Comparison of ENCODE assay signal across 12 mouse cellular contexts in the genomic region with DNA sequence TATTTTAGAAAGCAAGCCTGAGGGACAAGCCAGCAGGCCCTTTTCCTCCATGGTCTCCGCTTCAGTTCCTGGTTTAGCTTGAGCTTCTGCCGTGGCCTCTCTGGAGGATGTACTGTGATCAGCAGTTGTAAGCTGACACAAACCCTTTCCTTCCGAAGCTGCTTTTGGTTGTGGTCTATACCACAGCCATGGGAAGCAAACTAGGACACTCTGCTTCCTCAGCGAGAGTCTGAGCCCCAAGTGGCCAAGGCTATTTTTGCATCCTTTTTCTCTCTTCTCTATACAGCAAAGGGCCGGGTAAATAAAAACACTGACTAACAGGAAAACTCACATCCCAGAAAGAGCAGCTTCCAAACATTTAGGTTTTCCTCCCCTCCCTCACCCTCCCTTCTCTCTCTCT. TPM values are rescaled to one million over a fixed set of nuclear protein-coding genes. Genes with fewer than 3 reads are reported as not detected.
DNase-seq lines count a peak whose midpoint lies in the region; ATAC-seq and TF ChIP-seq lines count a peak whose summit lies in the region.
"Had no signal": no experiment of that assay in that cellular context is flagged by ENCODE, and none has a peak within 500 bp of the region (broad histone marks: within the 10 kb centered on the region; RNA-seq: fewer than 3 reads in every experiment).

No protein-coding gene starts in this region.

- H3K9ac ChIP-seq in intestine, postnatal 0 days (ENCODE audit: low read depth, low read length), result no peak overlapping the region
- H3K9ac ChIP-seq in intestine, embryonic 15.5 days, result no peak overlapping the region
- H3K9ac ChIP-seq in midbrain, postnatal 0 days (replicated peaks; ENCODE audit: low read length, poor library complexity, severe bottlenecking), result no peak overlapping the region
- H3K9ac ChIP-seq in midbrain, embryonic 11.5 days (ENCODE audit: low read length), result no peak overlapping the region
- H3K9ac ChIP-seq: neural tube, embryonic 12.5 days had no signal

- no peaks in the 10 kb centered on the region for H3K4me1 ChIP-seq in intestine, postnatal 0 days (replicated peaks; ENCODE audit: control insufficient read depth, insufficient read depth, low read length)
- peaks cover 22% of the 10 kb centered on the region for H3K4me1 ChIP-seq in intestine, embryonic 15.5 days (replicated peaks)
- no peaks in the 10 kb centered on the region for H3K4me1 ChIP-seq in midbrain, postnatal 0 days (ENCODE audit: insufficient read depth, low read length)
- peaks cover 8% of the 10 kb centered on the region for H3K4me1 ChIP-seq in midbrain, embryonic 11.5 days (ENCODE audit: control insufficient read depth, insufficient read depth, low read length)

- WGBS in intestine, postnatal 0 days, result 45% methylated on average over 5 of the region's 5 CpGs
- 45% methylated on average over 5 of the region's 5 CpGs for WGBS in intestine, embryonic 15.5 days
- WGBS in midbrain, postnatal 0 days, result 42% methylated on average over 5 of the region's 5 CpGs
- 46% methylated on average over 5 of the region's 5 CpGs for WGBS in midbrain, embryonic 11.5 days

- no peak for ATAC-seq in intestine, postnatal 0 days
- no peak for ATAC-seq in intestine, embryonic 15.5 days
- no peak for ATAC-seq in midbrain, postnatal 0 days (ENCODE audit: low FRiP score)
- ATAC-seq in midbrain, embryonic 11.5 days (ENCODE audit: low FRiP score), result no peak
- ATAC-seq in hematopoietic stem cell, adult 5-6 weeks (replicated peaks in 1 of 2; ENCODE audit: insufficient read depth in 1 of 2, low FRiP score in 2 of 2, low TSS enrichment in 1 of 2, low read depth in 1 of 2, poor library complexity in 2 of 2, severe bottlenecking in 2 of 2), result peak; percentile 91 to 94

- no peaks in the 10 kb centered on the region for H3K36me3 ChIP-seq in intestine, postnatal 0 days (ENCODE audit: control insufficient read depth, insufficient read depth)
- H3K36me3 ChIP-seq in intestine, embryonic 15.5 days, result no peaks in the 10 kb centered on the region
- H3K36me3 ChIP-seq in midbrain, postnatal 0 days (ENCODE audit: insufficient read depth, low read length), result no peaks in the 10 kb centered on the region
- H3K36me3 ChIP-seq in midbrain, embryonic 11.5 days (ENCODE audit: control insufficient read depth, insufficient read depth, low read length), result no peaks in the 10 kb centered on the region
- H3K36me3 ChIP-seq: neural tube, embryonic 12.5 days had no signal

- H3K4me2 ChIP-seq in intestine, postnatal 0 days (replicated peaks; ENCODE audit: low read depth), result no peak overlapping the region
- no peak overlapping the region for H3K4me2 ChIP-seq in intestine, embryonic 15.5 days (replicated peaks)
- H3K4me2 ChIP-seq in midbrain, postnatal 0 days (ENCODE audit: low read depth, low read length, poor library complexity, severe bottlenecking), result no peak overlapping the region
- H3K4me2 ChIP-seq in midbrain, embryonic 11.5 days, result no peak overlapping the region
- H3K4me2 ChIP-seq: neural tube, embryonic 12.5 days had no signal

- H3K9me3 ChIP-seq in intestine, postnatal 0 days (ENCODE audit: control insufficient read depth), result no peaks in the 10 kb centered on the region
- no peaks in the 10 kb centered on the region for H3K9me3 ChIP-seq in intestine, embryonic 15.5 days
- H3K9me3 ChIP-seq in midbrain, postnatal 0 days (ENCODE audit: low read length), result no peaks in the 10 kb centered on the region
- no peaks in the 10 kb centered on the region for H3K9me3 ChIP-seq in midbrain, embryonic 11.5 days (ENCODE audit: control insufficient read depth, low read length)
- H3K9me3 ChIP-seq: neural tube, embryonic 12.5 days had no signal

- TF ChIP-seq CTCF in intestine, postnatal 0 days (IDR thresholded peaks at IDR 0.05; ENCODE audit: low read depth), result peak; percentile 53
- TF ChIP-seq CTCF in midbrain, postnatal 0 days (IDR thresholded peaks at IDR 0.05), result peak; percentile 50

- DNase-seq in midbrain, postnatal 0 days (ENCODE audit: low spot score), result peak; percentile 48
- DNase-seq in midbrain, embryonic 11.5 days (ENCODE audit: low spot score, missing footprints), result no peak
- DNase-seq in thymus, postnatal 0 days (ENCODE audit: low spot score), result peak; percentile 82
- no peak for DNase-seq in embryo, embryonic 10.5 days (ENCODE audit: low spot score)
- DNase-seq: adrenal gland, postnatal 36 days; heart, postnatal 4 days; layer of hippocampus, postnatal 36 days had no signal

- no peaks in the 10 kb centered on the region for H3K27me3 ChIP-seq in intestine, postnatal 0 days (replicated peaks; ENCODE audit: control insufficient read depth, insufficient read depth, low read length)
- H3K27me3 ChIP-seq in intestine, embryonic 15.5 days (replicated peaks), result no peaks in the 10 kb centered on the region
- no peaks in the 10 kb centered on the region for H3K27me3 ChIP-seq in midbrain, postnatal 0 days (ENCODE audit: insufficient read depth, low read length)
- H3K27me3 ChIP-seq in midbrain, embryonic 11.5 days (ENCODE audit: control insufficient read depth, insufficient read depth, low read length), result no peaks in the 10 kb centered on the region
- H3K27me3 ChIP-seq: neural tube, embryonic 12.5 days had no signal

- no peak overlapping the region for H3K27ac ChIP-seq in intestine, postnatal 0 days (ENCODE audit: low read depth, low read length)
- H3K27ac ChIP-seq in intestine, embryonic 15.5 days, result no peak overlapping the region
- no peak overlapping the region for H3K27ac ChIP-seq in midbrain, postnatal 0 days (ENCODE audit: low read depth, low read length)
- no peak overlapping the region for H3K27ac ChIP-seq in midbrain, embryonic 11.5 days (ENCODE audit: low read depth, low read length)
- H3K27ac ChIP-seq: neural tube, embryonic 12.5 days had no signal

- H3K4me3 ChIP-seq in intestine, postnatal 0 days (ENCODE audit: low read depth, low read length), result no peak overlapping the region
- H3K4me3 ChIP-seq in intestine, embryonic 15.5 days (replicated peaks), result no peak overlapping the region
- H3K4me3 ChIP-seq in midbrain, postnatal 0 days (ENCODE audit: low read depth, low read length), result no peak overlapping the region
- H3K4me3 ChIP-seq in midbrain, embryonic 11.5 days (ENCODE audit: low read depth, low read length), result no peak overlapping the region
- H3K4me3 ChIP-seq: neural tube, embryonic 12.5 days had no signal

RNA-seq across cellular contexts. Expression of a gene that starts 1.8 kb away (rescaled TPM):
- 23.8 and 26.9 TPM in 2 replicates for polyA plus RNA-seq in intestine, postnatal 0 days (2015; fragmentation: Nextera tagmentation; extraction: Ambion mirVana)
- 2.2 TPM in 2 replicates for polyA plus RNA-seq in intestine, embryonic 15.5 days (2015; fragmentation: Nextera tagmentation; extraction: Ambion mirVana)
- 1.5 and 4.3 TPM in 2 replicates for total RNA-seq in midbrain, postnatal 0 days (2014; rRNA removed)
- 2.1 and 3.2 TPM in 2 replicates for polyA plus RNA-seq in midbrain, postnatal 0 days (2015; fragmentation: Nextera tagmentation; extraction: Ambion mirVana)
- polyA plus RNA-seq in midbrain, embryonic 11.5 days (2014; fragmentation: Nextera tagmentation; extraction: Ambion mirVana), result 1.1 and 1.6 TPM in 2 replicates
- total RNA-seq in hematopoietic stem cell, adult 5-6 weeks (2017), result not detected in 2 replicates
- 0.17 and 0.22 TPM in 2 replicates for polyA plus RNA-seq in thymus, postnatal 0 days (2015; fragmentation: Nextera tagmentation; extraction: Ambion mirVana)

RNA-seq across cellular contexts. Expression of a gene that starts 30.1 kb away (rescaled TPM):
- polyA plus RNA-seq in intestine, postnatal 0 days (2015; fragmentation: Nextera tagmentation; extraction: Ambion mirVana), result 2.5 and 3.2 TPM in 2 replicates
- 1.3 and 1.5 TPM in 2 replicates for polyA plus RNA-seq in intestine, embryonic 15.5 days (2015; fragmentation: Nextera tagmentation; extraction: Ambion mirVana)
- 4.4 TPM in 2 replicates for total RNA-seq in midbrain, postnatal 0 days (2014; rRNA removed)
- 0.47 and 0.49 TPM in 2 replicates for polyA plus RNA-seq in midbrain, postnatal 0 days (2015; fragmentation: Nextera tagmentation; extraction: Ambion mirVana)
- polyA plus RNA-seq in midbrain, embryonic 11.5 days (2014; fragmentation: Nextera tagmentation; extraction: Ambion mirVana), result 0.10 and 0.15 TPM in 2 replicates
- total RNA-seq in hematopoietic stem cell, adult 5-6 weeks (2017), result 4.0 and 5.7 TPM in 2 replicates
- 0.42 and 0.59 TPM in 2 replicates for polyA plus RNA-seq in thymus, postnatal 0 days (2015; fragmentation: Nextera tagmentation; extraction: Ambion mirVana)

RNA-seq across cellular contexts. Expression of a gene that starts 31.5 kb away (rescaled TPM):
- 7.0 and 8.2 TPM in 2 replicates for polyA plus RNA-seq in intestine, postnatal 0 days (2015; fragmentation: Nextera tagmentation; extraction: Ambion mirVana)
- polyA plus RNA-seq in intestine, embryonic 15.5 days (2015; fragmentation: Nextera tagmentation; extraction: Ambion mirVana), result 0.30 and 0.63 TPM in 2 replicates
- not detected in 2 replicates for total RNA-seq in midbrain, postnatal 0 days (2014; rRNA removed)
- polyA plus RNA-seq in midbrain, postnatal 0 days (2015; fragmentation: Nextera tagmentation; extraction: Ambion mirVana), result not detected in 2 replicates
- polyA plus RNA-seq in midbrain, embryonic 11.5 days (2014; fragmentation: Nextera tagmentation; extraction: Ambion mirVana), result not detected in 2 replicates
- not detected in 2 replicates for total RNA-seq in hematopoietic stem cell, adult 5-6 weeks (2017)
- polyA plus RNA-seq in thymus, postnatal 0 days (2015; fragmentation: Nextera tagmentation; extraction: Ambion mirVana), result not detected in 2 replicates
- total RNA-seq: adrenal gland, postnatal 36 days; heart, postnatal 4 days; layer of hippocampus, postnatal 36 days had no signal
- polyA plus RNA-seq: lung, embryonic 16.5 days; neural tube, embryonic 12.5 days had no signal

Comparison
In these comparisons a context has a peak if more than half of its experiments do, and no peak if none do; other contexts are left out.
1. DNase-seq: peak in midbrain, postnatal 0 days (single experiment) and thymus, postnatal 0 days (single experiment); none in midbrain, embryonic 11.5 days (single experiment) and embryo, embryonic 10.5 days (single experiment).
2. ATAC-seq: peak in hematopoietic stem cell, adult 5-6 weeks (2 of 2); none in intestine, postnatal 0 days (single experiment), intestine, embryonic 15.5 days (single experiment), midbrain, postnatal 0 days (single experiment) and midbrain, embryonic 11.5 days (single experiment).